Mouse (Mus musculus) E14TG2a.4 (cell line): ENCODE measurements at regions not wholly inside any gene's neighbourhood (a gene's known extent, or its start where the extent isn't known, plus 50 kb on each side); places are given as distances from the start of the nearest gene placed in this dataset.

Experiments used
- CTCF ChIP-seq: conservative IDR thresholded peaks from 2 replicates; pipeline ENCODE4 v1.5.1; 2014; ENCODE audit warnings: low read length
- NANOG ChIP-seq: IDR thresholded peaks from 2 replicates; pipeline ENCODE4 v1.6.1; 2014; ENCODE audit warnings: borderline replicate concordance, low read length, mixed read lengths

GRCm38 (mm10) chr3:157754826-157755225 lies 170.1 kb downstream of the Cth start:
- TF ChIP-seq CTCF (no peak), NANOG (peak; percentile 14; the same call in 1 of the 2 replicates)
